Mouse (Mus musculus) adrenal gland, postnatal 4 days (tissue): ENCODE measurements at regions not wholly inside any gene's neighbourhood (a gene's known extent, or its start where the extent isn't known, plus 50 kb on each side); places are given as distances from the start of the nearest gene placed in this dataset.

ENCODE experiments used
- DNase-seq, 2 experiments: peaks; one replicate each; pipeline ENCODE4 v3.0.0; 2021 to 2022; ENCODE audit warnings: low spot score in 2 of 2, mixed read lengths in 2 of 2

DNA sequence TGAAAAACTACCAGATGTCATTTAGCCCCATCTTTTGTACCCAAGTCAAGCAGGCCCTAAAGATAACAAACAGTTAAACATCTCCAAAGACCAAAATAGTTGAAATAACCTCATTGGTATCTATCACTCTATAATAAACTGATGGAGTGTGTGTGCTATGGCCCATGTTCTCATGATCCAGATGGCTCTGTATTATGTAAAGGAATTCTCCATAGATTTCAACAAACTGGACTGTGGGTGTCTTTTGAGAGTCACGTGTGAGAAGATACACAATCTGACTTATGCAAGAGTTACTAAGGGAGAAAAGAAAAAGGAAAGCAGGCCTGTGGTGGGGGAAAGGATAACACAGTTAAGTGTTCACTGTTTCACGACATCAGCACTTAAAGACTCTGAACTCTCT is 164.8 kb upstream of the Paip1 start:
- DNase-seq, result no peak

DNA sequence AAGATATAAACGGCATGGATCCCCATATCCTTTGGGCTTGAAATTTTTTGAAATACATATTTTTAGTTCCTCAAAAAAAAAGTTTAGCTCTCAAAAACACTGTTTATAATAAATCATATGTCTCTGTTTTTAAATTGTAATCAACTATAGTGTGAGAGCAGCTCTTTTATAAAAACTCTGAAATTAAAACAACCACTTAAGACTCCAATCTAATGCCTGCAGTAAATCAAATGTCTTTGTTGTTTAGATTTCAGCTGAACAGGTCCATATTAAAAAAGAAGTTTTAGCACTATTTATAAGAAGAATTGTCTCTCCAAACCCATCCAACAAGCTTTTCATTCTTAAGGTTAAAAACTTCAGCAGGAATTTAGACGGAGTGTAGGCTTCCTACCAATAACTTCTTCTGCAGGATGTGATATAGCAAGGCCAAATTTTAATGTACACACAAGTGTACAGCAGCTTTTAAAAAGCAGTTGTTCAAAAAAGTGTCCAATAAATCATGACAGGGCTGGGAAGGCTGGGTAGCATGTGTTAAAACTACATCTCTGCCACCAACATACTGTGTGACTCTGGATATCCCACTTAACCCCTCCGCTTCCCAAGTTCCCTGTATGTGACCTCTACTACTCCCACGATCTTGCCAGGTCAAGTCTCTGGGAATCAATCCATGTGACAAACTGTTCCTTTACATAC is 160.6 kb upstream of the Paip1 start:
- no peak for DNase-seq

DNA sequence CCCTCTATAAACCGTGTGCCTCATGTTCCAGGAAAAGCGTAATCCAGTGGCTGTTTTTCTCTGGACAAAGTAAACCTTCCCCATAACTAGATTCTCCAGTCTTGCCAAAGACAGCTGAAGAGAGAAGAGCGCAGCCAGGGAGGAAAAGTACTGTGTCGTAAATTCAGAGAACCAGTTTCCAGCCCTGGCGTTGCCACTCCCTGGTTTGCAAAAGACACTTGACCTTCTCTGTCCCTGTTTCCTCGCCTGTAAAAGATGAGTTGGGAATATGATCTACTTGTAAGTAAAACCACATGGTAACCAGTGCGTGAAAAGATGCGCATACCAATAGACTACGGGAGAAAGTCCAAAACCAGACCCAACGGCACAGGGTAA is 160.1 kb upstream of the Paip1 start:
- DNase-seq, result no peak

DNA sequence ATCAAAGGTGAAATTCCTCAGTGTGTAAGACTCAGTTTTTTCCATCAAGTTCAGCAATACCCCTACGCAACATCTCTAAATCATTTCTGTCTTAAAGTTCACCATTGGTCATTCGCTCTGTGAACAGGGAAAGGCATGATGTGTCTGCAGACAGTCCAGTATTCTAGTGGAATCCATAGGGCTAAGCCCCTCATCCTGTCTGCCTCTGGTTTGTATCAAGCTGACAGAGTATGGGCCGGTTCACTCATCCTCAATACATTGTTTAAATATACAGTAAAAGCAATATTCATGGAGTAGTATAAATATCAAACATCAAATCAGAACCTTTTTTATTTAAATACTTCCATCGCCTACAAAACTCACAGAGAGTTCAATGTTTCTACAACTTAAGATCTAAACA is 152.9 kb upstream of the Paip1 start:
- DNase-seq, result no peak

DNA sequence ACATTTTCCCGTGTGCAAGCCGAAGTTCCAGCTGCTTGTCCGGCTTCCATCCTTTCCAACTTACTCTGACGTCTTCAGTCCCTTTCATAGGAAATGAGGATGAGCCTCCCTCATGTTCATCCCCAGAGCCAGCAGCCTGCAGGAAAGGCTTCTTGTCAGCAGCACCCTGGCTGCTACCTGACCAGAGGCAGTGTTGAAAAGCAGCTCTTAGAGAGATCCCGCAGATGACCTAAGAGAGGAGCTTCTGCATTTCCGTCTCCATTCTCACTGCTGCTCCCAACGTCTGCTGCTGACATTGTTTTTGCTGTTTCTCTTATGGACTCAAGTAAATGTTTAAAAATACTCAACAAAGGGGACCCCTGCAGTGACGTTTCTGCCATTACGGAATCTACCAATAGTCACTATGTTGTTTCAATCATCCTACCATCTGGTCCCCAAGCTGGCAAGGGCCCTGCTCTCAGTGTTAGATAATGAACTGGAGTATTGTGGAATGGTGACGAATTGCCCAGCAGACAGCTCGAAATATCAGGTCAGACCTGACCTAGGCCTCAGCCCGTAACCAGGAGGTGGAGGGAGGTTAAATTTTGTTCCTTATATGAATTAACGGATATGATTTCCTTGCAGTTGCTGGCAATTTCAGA is 151.0 kb upstream of the Paip1 start:
- no peak for DNase-seq

DNA sequence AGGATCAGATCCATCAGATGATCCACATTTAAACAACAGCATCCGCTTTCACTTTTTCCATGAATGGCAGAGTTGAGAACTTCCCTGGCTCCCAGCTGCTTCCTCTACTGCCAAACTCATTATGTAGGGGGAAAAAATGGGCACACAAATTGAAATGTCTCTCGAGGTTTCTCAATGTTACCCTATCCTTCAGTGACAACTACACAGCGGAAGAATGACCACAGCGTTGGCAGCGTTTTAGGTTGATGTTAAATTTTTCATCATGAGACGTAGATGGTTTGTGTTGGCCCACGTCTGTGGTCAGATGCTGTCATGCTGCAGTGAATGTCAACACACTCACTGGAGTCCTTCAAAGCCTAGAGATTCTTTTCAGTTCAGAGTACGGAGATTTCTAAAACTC is 149.0 kb upstream of the Paip1 start:
- DNase-seq, result no peak

DNA sequence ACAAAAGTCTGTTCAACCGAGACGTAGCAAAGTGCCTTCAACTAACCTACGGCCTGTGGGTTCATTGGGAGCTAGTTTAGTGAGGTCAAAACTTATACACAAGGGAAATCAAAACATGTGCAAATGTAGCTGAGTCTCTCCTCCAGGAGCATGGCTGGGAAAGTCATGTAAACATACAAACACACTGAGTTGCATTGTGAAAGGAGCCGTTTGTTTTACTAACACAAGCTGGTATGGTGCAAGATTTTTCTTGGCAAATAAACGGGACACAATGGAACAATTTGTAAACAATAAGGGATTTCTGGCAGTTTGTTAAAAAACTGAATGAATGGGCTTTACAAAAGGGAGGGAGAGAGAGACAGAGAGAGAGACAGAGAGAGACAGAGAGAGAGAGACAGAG is 147.8 kb upstream of the Paip1 start:
- DNase-seq, result no peak

DNA sequence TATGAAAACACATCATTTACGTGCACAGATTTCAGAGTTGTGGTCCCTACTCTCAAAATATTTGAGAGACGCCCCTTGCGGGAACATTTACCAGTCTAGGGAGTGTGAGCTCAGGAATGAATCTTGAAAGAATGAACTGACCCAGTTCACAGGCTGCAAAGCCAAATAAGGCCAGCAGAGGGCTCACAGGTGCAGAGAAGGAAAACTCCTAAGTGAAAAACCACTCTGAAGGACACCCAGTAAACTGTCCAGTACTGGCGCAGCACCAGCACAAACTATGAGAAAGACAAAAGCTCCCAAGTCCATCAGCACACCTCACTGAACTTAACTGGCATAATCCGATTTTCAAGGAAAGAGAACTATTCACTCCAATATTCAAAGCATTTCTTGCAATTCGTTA is 145.0 kb upstream of the Paip1 start:
- DNase-seq, result peak; percentile 18 to 33

DNA sequence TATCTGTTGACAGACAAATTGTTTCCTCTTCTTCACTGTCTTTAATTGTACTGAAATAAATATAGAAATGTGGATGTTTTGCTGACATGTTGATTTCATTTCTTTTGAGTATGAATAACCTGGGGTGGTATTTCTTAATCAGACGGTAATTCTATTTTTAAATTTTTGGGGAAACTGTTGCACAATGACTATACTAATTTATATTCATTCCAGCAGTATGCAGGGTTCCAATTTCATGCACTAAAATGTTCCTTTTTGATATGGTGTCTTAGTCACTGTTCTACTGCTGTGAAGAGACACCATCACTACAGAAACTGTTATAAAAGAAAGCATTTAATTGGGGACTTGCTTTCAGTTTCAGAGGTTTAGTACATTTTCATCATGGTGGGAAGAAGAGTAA is 119.2 kb upstream of the Paip1 start:
- DNase-seq, result no peak

DNA sequence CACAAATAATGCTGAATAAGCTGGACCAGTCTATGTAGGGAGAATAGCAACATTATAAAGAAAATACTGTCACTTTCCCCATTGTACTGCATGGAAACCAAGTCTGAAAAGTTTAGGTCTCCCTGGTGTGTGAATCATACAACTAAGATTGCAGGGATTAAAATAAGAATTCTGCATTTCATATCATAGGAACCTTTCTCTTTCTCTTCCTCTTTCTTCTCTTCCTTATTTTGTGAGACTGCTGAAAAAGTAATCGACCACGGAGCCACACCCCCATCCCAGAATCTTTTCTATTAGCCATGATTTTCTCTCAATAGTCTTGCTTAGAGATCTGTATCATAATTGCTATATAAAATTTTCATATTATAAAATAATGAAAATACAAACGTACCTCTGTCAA is 118.4 kb upstream of the Paip1 start:
- no peak for DNase-seq

DNA sequence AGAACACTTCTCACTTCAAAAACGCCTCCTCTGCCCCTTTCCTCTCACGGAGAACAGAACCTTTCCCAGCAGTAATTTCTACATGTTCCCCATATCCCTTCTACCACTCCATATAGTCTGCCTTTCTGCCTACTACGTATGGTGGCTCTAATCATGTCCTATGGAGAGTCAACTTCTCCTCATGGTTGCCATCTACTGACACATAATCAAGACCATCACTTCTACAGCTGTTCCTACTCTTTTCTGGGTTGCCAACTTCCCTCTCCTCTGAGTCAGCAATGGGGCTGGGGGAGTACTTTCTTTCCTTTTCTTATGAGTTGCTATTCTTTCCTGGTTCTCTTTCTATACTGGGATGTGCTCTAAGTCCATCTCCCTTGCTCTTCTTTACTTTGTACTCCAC is 114.0 kb upstream of the Paip1 start:
- no peak for DNase-seq

DNA sequence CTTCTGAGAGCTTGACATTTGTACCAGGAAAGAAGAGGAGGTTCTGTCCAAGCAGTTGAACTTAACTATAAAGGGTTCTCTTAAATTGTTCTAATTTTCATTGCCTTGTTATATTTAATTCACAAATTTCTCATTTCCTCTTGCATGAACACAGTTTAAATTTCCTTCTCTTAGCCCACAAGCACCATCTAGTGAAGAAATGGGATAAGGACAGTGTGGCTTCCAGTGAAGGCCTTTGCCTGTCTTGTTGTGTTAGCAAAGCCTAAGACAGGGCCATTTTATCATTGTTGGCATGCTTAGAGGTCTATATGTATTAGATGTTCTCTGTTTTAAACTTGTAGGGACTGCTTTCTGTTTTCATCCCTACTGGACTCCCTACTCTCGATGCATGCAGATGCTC is 110.0 kb upstream of the Paip1 start:
- no peak for DNase-seq

DNA sequence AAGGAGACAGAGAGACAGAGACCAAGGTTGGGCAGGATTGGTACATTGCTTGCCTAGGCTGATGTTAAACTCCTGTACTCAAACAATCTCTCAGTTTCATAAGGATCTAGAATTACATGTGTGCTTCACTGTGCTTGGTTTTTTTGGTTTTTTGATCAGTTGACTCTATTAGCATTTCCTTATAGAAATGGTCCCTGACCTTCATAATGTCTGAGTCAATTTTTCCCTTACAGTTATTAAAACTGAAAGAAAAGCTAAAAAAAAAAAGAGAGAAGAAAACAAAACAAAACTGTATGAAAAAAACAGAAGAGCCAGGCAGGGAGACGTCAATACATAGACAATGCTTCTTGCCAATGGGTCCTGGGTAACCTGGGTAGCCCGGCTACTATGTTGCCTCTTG is 102.9 kb upstream of the Paip1 start:
- DNase-seq, result no peak

DNA sequence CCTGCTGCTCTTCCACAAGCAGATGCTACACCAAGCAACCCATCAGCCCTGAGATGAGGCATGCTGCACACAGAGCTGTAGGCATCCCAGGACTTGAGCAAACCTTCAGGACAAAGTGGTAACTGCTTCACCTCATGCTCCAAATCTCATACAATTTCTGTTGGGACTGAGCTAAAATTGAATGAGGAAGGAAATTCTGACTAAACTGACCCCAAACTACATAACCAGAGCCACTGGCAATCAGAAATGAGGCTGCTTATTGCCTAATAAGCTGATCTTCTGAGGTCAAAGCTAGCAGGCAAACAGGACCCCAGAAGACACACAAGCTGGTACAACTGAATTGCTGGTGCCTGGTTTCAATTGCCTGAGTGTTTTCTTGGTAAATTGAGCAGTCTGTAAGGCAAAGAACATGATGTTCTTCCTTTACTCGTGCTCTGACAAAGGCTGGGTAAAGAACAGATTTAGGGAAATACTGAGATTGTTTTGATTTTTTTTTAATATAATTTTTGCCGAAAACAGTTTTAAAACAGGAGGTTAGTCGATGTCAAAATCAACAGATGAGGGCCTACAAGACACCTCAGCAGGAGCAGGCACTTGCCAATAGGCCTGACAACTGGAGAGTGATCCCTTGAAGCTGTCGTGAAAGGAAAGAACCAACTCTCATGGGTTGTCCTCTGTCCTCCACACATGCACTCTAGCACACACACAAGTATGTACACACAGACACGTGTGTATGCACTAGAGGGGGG is 101.3 kb upstream of the Paip1 start:
- no peak for DNase-seq

DNA sequence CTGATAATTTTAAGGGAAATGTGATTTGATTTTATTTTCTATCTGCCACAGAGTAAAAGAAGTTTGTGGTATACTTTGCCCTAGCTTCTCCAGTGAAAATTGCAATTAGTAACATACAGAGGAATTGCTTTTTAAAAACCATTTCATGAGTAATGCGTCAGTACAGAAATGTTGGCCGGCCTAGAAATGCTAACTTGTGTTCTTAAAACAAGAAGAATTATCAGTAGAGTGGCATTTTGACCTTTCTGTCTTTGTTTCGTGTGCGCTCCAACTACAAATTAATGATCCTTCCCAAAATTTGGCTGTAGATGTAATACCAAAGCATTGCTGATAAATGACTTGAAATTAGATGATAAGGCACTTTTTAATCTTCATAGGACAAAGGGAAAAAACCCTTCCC is 99.7 kb upstream of the Paip1 start:
- no peak for DNase-seq

DNA sequence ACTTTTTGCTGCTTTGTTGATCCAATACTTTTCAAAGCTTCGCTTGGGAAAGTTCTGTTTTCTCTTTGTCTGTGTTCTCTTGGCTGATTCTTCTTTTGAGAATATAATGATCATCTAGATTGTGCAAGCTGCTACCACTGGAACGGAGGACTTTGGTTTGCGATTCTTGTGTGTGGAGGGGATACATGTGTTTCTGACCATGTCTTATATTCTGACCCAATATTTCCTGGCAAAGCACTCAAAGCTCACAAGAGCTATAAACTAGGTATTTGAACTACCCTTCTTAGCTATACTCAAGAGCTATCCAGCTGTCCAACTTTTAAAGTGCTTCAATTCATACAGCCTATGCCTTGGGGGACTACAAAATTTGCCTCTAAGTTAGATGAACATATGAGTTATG is 96.6 kb upstream of the Paip1 start:
- no peak for DNase-seq

DNA sequence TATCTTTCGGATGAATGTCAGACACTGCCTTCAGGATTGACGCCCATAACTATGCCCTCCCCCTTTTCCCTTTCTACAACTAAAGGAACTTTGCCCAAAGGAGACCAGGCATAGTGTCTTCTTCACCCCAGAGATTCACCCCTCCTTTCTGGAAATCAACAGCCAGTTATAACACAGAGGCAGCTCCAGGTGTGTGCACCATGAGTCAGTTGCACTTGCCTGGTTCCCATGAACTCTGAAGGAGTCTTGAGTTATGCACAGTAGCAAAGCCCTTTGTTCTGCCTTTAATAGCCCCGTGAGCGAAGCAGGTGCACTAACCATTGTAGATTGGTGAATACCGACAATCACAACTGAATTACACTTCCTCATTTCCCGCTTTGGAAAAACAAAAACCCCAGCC is 94.5 kb upstream of the Paip1 start:
- no peak for DNase-seq

DNA sequence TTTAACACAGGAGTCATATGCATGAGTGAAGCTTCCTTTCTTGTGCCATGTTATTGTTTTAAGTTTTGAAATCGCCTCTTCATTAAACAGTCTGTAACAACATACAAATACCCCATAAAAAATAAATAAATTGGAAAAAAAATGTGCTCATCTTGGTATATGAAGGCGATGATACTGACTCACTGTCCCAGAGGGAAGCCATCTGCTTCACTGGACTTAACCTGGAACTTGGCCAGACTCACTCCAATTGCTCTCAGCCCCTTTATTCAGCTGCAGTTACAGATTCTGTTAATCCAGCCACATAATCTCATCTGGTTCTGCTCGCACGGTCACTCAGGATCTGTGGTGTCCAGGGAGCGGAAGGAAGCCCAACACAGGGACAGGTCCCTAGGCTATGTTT is 90.5 kb upstream of the Paip1 start:
- DNase-seq, result no peak

DNA sequence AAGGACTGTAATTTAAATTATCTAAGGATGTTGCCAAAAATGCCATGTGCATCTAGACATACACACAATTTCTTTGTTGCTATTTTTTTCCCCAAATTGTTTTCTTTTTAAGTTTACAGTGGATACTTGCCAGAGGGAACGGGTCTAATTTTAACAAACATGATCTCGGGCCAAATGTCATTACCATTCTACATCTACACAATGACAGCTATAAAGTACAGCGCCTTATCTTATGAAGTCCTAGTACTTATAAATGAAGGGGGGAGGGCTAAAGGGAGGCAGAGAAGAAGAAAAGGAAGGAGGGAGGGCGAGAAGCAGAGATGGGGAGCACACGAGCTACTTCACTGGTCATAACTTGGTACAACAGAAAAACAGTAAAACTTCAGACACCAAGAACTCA is 89.4 kb upstream of the Paip1 start:
- DNase-seq, result no peak

DNA sequence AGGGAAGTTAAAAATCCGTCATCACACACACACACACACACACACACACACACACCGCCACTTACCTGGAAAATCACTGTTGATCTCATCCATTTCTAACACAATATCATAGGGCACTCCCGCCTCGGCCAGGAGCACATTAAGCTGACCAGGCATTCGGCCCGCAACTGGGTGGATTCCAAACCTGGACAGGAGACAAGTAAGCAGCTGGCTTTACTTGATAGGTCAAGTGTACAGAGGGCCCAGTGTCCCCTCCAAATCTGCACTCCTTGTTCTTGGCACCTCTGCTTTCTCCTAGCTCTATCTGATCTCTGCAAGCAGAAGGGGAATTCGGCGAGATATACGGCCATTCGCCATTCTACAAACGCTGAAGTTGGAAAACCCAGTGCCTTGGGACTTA is 88.6 kb upstream of the Paip1 start:
- DNase-seq, result no peak

DNA sequence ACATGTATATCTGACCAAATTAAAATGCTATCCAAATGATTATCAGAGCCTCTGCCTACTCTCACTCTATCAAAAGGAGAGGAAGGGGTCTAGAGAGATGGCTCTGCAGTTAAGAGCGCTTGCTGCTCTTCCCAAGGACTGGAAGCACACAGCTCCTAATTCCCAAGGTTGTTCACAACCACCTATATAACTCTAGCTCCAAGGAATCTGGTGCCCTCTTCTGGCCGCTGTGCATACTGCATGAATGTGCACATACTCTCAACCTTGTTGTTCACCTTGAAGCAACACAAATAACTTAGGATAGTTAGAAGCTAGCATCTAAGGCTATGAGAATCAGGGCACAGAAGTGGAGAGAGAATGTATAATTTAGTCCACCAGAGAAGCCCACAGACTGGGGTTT is 86.6 kb upstream of the Paip1 start:
- DNase-seq, result peak in 1 of 2 experiments; percentile 30

DNA sequence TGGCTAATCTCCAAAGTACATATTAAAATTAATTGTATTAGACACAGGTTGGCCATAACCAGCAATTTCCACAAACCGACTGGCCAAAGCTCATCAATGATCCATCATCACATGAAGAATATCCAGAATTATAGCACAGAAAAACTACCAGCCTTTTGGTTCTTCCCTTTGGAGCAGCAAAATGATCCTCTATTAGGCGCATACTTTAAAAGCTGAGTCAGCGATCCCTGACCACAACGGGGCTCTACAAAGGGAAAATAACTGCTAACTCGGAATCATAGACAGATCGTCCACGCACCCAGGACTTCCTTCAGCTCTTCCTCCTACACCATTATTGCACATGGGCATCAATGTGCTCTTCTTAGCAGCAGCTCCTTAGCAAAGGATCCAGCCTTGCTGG is 85.6 kb upstream of the Paip1 start:
- DNase-seq, result no peak

DNA sequence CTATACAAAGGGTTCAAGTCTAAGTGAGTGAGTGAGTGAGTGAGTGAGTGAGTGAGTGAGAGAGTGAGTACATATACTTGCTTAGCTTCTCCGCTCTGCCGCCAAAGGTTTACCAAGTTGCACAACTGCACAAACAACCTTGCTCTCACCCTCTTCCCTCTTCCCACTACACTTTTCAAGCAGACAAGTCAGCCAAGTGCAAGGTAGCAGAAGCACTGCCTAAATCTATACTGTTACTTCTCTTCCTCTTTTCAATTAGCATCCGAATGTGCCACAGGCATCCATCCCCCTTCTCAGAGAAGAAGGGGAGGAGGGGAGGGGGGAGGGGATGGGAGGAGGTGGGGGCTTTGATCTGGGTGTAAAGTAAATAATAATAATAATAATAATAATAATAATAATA is 80.4 kb upstream of the Paip1 start:
- DNase-seq, result no peak
